Mouse (Mus musculus) cerebellum, postnatal 36 days (tissue): Measurements from ENCODE around the gene Lhb.
"Not testable (repeated sequence)": the region's sequence is repeated elsewhere in the genome, so short reads cannot be mapped to it uniquely, and the experiment has no call there.

Experiments used
- DNase-seq, 2 experiments: peaks; one replicate each; pipeline ENCODE4 v3.0.0; 2021 to 2022; ENCODE audit warnings: mixed read lengths in 2 of 2

Lhb gene

DNA sequence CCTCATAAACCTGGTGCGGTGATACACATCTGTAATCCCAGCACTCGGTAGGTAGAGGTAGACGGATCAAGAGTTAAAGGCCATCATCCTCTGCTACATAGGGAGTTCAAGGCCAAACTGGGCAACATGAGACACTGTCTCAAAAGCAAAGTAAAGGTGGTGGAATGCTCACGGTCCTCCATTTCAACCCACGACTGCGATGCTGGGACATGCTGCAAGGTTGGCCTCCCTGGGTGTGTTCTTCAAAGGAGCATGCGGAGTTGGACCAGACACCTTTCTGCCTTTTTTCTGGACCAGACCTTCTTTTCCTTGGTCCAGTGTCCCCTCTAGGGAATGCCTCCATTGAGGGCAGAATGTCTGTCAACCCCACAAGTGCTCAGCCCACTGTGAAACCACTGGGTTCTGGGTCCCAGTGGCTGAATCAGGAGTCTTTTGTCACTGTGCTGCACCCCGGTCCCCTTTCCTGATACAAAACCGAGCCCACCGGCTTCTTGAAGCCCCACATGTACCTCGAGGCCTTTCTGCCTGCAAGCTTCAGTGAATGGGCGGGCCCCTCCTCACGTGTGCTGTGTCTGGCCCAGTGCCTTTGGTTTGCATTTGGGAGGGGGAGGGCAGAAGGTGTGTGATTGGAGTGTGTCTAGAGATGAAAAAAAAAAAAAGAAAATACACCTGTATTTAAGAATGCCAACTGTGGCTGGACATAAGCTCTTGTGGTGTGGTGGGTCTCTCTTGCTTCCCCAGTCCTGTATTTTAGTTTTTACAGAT lies 35.5 kb downstream of the Lhb start:
- DNase-seq, result no peak

DNA sequence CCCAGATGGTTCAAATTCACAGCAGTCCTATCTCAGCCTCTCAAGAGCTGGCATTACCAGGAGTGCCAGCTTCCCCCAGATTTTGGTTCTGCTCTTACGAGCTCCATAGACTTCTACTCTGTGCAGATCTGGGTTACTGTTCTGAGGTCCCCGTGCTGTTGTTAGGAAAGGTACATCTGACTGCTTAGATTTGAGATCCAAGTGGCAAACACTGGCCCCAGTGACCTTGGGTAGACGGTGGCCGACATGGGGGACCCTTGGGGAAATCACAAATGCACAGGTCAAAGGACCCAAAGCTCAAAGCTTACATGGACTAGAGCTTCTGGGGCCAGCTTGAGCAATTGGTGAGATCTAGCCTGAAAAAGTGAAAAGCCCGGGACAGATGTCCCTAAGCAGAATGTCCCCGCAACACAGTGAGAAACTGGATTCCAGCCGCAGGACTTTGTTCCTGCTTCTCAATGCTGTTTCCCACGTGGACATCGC lies 36.1 kb downstream of the Lhb start:
- DNase-seq, result no peak

DNA sequence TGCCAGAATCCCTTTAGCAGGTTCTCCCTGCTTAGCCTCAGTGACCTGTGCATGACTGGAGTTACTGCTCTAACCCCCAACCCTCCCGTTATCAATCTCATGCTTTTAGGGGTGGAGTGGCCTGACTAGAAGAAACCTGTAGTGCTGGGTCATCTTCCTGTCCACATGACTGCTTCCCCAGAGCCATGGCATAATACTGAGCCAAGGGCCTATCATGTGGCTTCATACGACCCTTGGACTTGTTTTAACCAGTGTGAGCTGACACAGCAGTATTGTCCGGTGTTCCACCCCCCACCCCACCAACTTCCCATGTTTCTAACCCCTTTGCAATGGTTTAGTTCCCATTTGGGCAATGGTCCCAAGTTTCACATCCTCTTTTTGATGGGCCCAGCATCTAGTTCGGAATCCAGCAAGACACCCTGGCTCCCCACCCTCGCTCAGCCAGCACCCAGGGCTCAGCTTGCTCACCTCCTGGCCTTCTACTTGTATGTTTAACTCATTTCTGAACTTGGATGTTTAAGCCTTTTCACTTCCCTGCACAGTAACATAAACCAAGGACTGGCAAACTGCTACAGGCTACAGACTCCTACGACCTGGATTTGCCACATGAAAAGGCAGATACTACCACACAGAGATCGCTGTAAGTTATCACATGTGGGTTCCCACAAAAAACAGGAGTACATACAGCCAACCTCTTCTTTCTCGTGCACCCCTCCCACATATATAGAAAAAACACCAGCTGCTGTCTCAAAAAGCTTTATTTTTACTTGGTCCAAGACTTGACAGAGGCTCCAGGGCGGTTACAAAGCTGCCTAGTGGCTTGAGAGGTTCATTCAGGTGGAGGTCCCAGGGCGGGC lies 36.8 kb downstream of the Lhb start:
- no peak for DNase-seq

DNA sequence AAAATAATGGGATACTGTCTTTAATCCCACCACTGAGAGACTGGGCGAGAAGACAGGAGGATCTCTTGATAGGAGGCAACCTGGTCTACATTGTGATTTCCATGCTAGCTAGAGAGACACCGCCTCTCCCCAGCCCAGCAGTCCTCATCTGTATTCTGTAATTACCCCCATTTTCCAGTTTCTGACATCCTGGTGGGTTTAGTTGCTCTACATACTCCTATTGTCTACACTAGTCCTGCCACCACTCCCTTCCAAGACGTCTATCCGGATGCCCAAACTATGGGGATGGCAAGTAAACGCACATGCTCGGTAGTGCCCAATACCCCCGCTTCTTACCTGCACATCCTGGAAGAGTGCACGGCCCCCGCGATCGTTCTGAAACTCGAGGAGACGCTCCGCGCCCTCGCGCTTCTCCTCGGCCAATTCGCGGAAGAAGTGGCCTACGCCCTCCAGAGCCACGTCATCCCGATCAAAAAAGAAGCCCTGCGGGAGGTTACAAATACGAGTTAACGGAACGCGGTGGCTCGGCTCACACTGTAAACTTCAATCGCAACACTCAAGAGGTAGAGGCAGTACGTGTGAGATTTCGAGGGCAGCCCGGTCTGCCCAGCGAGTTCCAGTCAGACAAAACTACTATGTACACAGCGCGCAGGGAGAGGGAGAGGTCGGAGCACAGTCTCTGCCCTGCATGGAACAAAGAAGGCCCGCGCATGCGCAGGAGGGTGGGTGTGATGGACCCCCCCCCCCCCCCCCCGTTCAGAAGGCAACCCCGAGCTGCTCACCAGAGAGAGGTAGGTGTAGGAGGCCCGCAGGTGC lies 38.3 kb downstream of the Lhb start:
- peak; percentile 83 to 86 for DNase-seq

DNA sequence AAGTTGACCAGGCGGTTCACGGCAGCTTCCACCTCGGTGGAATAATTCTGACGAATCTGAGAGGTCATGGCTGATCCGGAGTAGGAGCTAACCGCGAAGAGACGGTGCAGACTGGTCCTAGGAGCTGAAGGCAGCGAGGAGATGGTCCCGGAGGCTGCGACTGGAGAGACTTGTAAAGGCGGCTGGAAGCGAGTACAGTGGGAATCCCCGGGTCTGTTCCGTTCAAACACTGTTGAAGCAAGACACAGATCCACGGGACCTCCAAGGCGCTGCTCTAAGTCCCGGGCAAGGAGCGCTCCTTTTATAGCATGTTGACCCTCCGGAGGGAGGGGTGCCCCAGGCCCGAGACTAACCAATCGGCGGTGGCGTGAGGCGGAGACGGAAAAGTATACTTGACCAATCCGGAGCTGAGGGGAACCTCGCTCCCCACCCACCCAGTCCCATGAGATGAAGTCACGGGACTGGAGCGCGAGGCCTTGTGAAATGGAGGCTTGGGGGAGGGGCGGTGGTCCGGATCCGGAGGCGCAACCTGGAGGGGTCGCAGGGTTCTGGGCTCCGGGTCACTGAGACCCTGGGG lies 39.0 kb downstream of the Lhb start, which contains the start of gene Ftl1:
TSS of gene Ftl1 (minus strand) at position 321 of the 577 bp plus-strand sequence.
- peak; percentile 94 for DNase-seq

DNA sequence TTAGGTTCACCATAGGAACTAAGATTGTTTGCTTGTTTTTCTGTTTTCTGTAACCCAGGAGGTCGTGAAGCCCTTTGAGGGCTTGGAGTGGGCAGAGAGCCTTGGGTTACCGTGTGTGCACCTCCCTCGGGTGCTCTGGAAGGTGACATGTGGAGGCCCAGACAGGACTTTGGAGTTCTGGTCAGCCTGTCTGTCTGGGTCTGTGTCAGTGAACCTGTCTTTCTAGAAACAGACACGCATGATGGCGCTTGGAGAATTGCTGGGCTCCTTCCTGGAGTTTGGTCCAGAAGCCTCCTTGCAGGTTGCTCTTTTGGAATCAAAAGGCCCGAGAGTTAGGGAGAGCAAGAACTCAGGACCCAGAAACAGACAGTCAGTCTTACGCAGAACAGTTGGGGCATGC lies 39.8 kb downstream of the Lhb start:
- DNase-seq, result no peak

DNA sequence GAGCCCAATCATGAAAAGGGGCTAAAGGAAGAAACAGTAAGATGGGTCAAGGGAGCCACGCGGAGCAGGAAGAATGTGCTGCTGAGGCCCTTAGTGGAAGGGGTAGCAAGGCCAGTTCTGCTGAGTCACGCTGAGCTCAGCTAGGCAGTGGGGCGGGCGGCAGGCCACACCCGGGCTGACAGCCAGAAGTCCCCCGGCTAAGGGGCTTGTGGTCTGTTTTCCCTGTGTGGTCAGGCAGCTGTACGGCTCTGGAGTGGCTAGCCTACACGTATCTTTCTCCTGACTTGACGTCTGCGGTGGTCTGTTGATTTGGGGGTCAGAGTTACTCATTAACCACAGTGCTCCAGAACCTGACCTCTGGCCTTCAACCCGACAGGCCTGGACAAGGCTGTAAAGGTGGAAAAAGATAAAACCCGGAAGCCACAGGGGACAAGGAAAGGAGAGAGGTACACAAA lies 40.3 kb downstream of the Lhb start:
- DNase-seq, result peak in 1 of 2 experiments; percentile 40

DNA sequence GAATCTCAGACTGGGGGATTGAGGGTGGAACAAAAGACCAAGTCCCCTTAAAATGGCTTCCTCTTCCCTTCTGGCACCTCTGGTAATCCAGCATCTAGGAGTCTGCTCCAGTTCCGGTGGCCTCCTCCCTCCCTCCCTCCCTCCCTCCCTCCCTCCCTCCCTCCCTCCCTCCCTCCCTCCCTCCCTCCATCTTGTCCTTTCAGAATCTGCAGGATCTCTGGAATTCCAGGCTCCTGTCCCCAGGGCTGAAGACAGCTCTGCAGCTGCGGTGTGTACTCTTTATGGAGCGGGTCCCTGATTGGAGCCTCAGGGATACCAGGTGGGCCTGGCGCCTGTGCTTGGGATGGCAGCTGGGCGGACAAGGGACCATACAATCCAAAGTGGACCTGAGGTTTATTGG lies 40.7 kb downstream of the Lhb start:
- DNase-seq, result no peak

DNA sequence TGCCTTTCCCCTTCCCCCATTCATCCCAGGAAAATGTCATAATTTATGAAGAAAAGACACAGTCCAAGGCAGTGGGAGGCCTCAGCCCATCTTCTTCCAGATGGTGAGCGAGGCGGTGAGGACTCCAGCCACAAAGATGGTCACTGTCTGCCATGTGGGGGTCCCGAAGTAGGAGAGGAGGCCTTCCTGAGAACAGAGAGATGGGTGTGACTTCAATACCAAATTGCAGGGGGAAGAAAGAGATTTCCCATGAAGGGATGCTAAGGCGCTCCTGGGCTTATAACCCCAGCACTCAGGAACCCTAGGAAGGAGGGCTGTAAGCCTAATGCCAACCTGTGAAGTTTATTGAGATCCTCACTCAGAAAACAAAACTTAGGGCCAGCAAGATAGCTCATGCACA lies 41.2 kb downstream of the Lhb start:
- no peak for DNase-seq

DNA sequence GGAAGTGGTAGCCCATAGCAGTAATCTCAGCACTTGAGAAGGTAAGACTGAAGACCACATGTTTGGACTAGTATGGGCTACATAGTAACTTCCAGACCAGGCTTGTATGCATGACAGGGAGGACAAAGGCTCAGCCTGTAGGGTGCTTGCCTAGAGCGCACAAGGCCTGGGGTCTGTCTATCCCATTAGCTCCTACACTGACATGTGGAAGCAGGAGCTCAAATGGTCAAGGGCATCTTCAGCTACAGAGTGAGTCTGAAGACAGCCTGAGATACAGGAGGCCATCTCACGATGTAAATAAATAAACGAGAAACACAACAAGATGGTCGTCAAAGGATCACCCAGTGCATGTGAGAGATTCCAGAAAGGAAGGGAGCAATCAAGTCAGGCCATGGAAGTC lies 41.7 kb downstream of the Lhb start:
- no peak for DNase-seq

DNA sequence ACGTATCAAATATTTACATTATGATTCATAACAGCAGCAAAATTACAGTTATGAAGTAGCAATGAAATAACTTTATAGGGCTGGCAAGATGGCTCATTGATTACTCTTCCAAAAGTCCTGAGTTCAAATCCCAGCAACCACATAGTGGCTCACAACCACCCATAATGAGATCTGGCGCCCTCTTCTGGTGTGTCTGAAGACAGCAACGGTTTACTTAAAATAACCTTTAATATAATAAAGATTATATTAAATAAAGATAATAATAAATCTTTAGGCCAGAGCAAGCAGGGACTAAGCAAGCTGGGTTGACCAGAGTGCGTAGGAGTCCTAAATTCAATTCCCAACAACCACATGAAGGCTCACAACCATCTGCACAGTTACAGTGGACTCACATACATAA lies 42.2 kb downstream of the Lhb start:
- DNase-seq, result not testable (repeated sequence)

DNA sequence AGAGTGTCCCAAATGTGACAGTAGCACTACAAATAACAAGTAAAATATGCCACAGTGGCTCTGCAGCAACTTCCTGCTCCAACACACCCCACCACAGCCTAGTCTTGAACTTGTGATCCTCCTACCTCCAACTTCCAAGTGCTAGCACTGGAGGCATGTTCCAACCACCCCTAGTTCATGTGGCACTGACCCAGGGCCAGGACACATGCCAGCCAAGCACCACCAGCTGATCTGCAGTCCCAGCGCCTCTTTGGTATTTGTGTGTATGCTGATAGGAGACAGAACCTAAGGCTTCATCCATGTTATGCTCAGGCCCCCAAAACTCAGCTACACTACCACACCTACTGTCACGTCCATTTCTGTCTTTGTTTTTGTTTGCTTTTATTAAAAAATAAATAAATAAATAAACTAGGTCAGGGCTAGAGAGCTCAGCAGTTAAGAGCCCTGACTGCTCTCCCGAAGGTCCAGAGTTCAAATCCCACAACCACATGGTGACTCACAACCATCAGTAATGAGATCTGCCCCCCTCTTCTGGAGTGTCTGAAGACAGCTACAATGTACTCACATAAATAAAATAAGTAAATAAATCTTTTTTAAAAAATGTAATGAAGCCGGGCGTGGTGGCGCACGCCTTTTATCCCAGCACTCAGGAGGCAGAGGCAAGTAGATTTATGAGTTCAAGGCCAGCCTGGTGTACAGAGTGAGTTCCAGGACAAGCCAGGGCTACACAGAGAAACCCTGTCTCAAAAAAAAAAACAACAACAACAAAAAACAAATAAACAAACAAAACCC lies 43.6 kb downstream of the Lhb start:
- no peak for DNase-seq

DNA sequence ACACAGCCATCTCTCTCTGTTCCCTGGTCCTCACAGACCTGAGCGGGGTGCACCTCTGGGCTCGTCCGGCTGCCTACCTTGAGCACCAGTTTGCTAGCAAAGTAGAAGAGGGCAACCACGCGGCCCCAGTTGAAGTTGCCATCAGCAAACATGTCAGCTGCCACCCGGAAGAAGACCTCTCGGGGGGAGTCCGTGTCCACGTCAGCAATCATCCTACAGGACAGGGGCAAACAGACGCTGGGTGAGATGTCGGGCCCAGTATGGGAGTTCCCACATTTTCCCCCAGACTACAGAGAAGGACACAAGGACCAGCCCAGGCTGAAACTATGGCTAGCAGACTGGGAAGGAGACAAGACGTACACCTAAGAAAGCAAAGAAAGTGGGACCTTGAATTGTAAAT lies 44.5 kb downstream of the Lhb start:
- DNase-seq, result no peak

DNA sequence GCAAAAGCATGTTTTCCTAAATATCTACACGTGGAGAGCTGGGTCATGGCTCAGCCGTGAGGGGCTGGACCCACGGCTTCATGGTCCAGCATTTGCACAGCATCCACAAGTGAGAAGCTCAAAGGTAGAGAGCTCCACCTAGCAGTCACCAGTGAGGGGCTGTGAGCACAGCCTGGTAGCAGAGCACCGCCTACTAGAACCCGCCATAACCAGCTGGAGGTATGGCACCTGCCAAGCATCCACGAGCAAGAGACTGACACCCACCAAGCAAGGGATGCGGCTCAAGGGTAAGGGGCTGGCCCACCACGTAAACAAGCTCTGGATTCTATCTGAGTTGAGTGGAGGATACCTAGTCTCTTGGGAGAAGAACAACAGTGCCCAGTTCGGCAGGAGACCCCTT lies 44.9 kb downstream of the Lhb start:
- DNase-seq, result no peak

DNA sequence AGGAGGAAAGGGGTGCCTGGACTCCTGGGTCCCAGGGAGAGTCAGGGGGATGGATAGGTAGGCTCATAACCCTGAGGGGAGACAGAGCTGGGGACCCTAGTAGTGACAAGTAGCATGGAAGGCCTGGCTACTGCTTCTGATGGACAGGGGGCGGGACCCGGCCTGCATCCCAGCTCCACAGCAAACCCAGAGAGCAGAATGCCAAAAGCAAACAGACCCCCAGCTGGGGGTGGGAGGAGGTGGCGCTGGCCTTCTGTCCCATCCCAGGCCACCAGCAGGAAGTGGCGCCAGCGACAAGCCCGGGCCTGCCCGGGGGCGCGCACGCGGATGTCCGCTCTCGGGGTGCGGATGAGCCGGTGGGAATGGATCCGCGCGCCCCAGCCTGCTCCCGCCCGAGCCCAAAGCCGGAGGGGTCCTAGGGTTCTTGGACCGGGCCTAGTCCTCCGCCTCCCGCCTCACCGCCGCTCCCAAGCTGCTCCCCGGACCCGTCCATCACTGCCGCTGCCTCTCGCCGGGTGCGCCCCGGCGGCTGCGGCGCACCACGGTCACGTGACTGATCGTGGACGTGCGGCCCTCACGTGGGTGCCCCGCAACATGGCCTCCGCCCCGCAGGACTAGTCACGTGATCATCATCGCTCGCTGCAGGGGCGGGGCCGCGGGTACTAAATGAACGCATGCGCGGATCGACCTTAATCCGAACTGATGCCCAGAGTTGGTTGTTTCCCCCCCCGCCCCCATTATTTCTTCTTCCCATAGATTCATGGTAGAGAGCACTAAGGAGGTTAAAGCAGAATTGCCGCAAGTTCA lies 45.9 kb downstream of the Lhb start, which contains the start of gene Bax:
TSS of gene Bax (minus strand) at position 616 of the 807 bp plus-strand sequence.
- DNase-seq, result peak; percentile 98 to 99

DNA sequence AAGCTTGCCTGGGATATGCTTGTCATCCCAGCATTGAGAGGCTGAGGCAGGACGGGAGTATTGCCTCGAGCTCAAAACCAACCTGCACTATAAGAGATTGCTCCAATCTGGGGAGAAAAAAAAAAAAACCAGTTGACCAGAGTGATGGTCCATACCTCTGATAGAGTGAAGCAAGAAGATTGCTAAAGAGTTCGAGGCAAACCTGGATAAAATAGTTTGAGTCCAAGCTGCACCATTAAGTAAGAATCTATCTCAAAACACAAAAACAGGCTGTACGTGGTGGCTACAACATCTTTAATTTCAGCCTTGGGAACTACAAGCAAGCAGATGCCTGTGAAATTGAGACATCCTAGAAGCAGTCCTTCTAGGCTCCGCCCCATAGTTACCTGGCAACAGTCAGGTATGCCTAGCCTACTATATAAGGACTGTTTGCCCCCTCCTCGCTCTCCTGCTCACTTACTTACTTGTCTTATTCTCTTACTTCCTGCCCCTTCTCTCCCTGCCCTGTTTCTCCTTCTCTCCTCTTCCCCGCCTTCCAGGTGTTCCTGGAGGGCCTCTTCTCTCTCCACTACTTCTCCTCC lies 46.6 kb downstream of the Lhb start:
- DNase-seq, result no peak

DNA sequence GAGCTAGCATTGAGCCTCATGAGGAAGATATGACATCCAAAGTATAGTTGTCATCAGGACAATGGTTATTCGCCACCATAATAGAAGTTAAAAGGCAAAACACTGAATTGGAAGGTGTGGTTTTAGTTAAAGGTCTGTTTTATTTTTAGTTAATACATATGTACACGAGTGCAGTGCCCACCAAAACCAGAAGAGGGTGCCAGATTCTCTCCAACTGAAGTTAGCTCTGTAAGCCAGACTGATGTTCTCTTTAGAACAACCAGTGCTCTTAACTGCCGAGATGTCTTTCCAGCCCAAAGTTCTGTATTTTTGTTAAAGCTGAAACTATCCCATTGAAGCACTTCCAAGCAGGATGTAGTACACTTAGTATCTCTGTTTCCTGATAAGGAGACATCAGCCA lies 50.2 kb downstream of the Lhb start:
- DNase-seq, result peak; percentile 76 to 84
